Mouse (Mus musculus): Measurements from ENCODE around the gene Fcrla.

The Fcrla gene

GRCm38 (mm10) chr1:170889310-170889709 lies 38.1 kb downstream of the Fcrla start:
- DNase-seq (ENCODE audit: low read depth, low spot score): peak; percentile 93

GRCm38 (mm10) chr1:170886044-170886458 lies 41.3 kb downstream of the Fcrla start:
- no peak for DNase-seq (ENCODE audit: low read depth, low spot score)

- DNase-seq (ENCODE audit: low read depth, low spot score): peak; percentile 97
Observed at GRCm38 (mm10) chr1:170884978-170885561, 42.3 kb downstream of the Fcrla start, which contains the start of the genes Gm26620 and Dusp12. Gene Gm26620 (plus strand): TSS chr1:170885065. Gene Dusp12 (minus strand): TSS chr1:170885540.

- DNase-seq (ENCODE audit: low read depth, low spot score): no peak
Observed at GRCm38 (mm10) chr1:170884390-170884789, 43.0 kb downstream of the Fcrla start.

- DNase-seq (ENCODE audit: low read depth, low spot score): no peak
Observed at GRCm38 (mm10) chr1:170882915-170883485, 44.4 kb downstream of the Fcrla start.

GRCm38 (mm10) chr1:170876906-170877305 lies 50.5 kb downstream of the Fcrla start:
- no peak for DNase-seq (ENCODE audit: low read depth, low spot score)

- no peak for DNase-seq (ENCODE audit: low read depth, low spot score)
Observed at GRCm38 (mm10) chr1:170875676-170876075, 51.7 kb downstream of the Fcrla start.

- peak; percentile 72 for DNase-seq (ENCODE audit: low read depth, low spot score)
Observed at GRCm38 (mm10) chr1:170871961-170872360, 55.4 kb downstream of the Fcrla start.

- DNase-seq (ENCODE audit: low read depth, low spot score): peak; percentile 91
Observed at GRCm38 (mm10) chr1:170871402-170871801, 56.0 kb downstream of the Fcrla start.

GRCm38 (mm10) chr1:170868905-170869283 lies 58.5 kb downstream of the Fcrla start:
- no peak for DNase-seq (ENCODE audit: low read depth, low spot score)

GRCm38 (mm10) chr1:170868107-170868904 lies 59.1 kb downstream of the Fcrla start:
- DNase-seq (ENCODE audit: low read depth, low spot score): peak; percentile 95

GRCm38 (mm10) chr1:170867691-170868105 lies 59.7 kb downstream of the Fcrla start, which contains the start of gene Atf6:
Gene Atf6 (minus strand): TSS chr1:170867771.
- peak; percentile 96 for DNase-seq (ENCODE audit: low read depth, low spot score)
